Mouse (Mus musculus) liver, embryonic 14.5 days (tissue): ENCODE measurements at regions not wholly inside any gene's neighbourhood (a gene's known extent, or its start where the extent isn't known, plus 50 kb on each side); places are given as distances from the start of the nearest gene placed in this dataset.

ENCODE experiments used
- ATAC-seq: fragments of 200-750 bp; cut with Nextera tagmentation; 2 replicates; pipeline ENCODE4 v1.8.0; 2017; ENCODE audit warnings: moderate number of reproducible peaks, mild to moderate bottlenecking, moderate library complexity; ENCODE audit not compliant: insufficient read depth
- DNase-seq, 3 experiments: peaks; one replicate each; pipeline ENCODE4 v3.0.0-alpha.2; 2012 to 2013; ENCODE audit warnings: low read depth in 3 of 3, low spot score in 3 of 3
- H3K27ac ChIP-seq: fragments of 300-500 bp; sonication (generic); 2 replicates; pipeline ENCODE4 v1.5.1; 2014; ENCODE audit warnings: moderate library complexity, mild to moderate bottlenecking, control low read depth, inconsistent platforms
- H3K27me3 ChIP-seq: fragments of 300-500 bp; sonication (generic); 2 replicates; pipeline ENCODE4 v1.6.1; 2014; ENCODE audit warnings: mild to moderate bottlenecking, low read length, moderate library complexity; ENCODE audit not compliant: control insufficient read depth, insufficient read depth
- H3K36me3 ChIP-seq: fragments of 300-500 bp; sonication (generic); replicated peaks from 2 replicates; pipeline ENCODE4 v1.6.1; 2014; ENCODE audit warnings: low read depth; ENCODE audit not compliant: control insufficient read depth, insufficient read depth
- H3K4me1 ChIP-seq, 2 experiments: fragments of 200-500 bp in 1 of 2; fragments of 300-500 bp in 1 of 2; sonication (generic) in 1 of 2; replicated peaks; 2 replicates each; pipeline ENCODE4 v1.6.1; 2012 to 2014; ENCODE audit warnings: antibody characterized with exemption in 1 of 2, inconsistent platforms in 1 of 2, low read length in 1 of 2; ENCODE audit not compliant: control insufficient read depth in 2 of 2, insufficient read depth in 2 of 2
- H3K4me2 ChIP-seq: fragments of 300-500 bp; sonication (generic); 2 replicates; pipeline ENCODE4 v1.6.1; 2014; ENCODE audit warnings: low read depth, mild to moderate bottlenecking, control low read depth, moderate library complexity
- H3K4me3 ChIP-seq, 2 experiments: fragments of 200-500 bp in 1 of 2; fragments of 300-500 bp in 1 of 2; sonication (generic) in 1 of 2; 2 replicates each; pipeline ENCODE4 v1.5.1; 2012 to 2014; ENCODE audit warnings: low read depth in 2 of 2, low read length in 2 of 2, mild to moderate bottlenecking in 2 of 2, control low read depth in 1 of 2, inconsistent platforms in 1 of 2, moderate library complexity in 1 of 2; ENCODE audit not compliant: insufficient read depth in 1 of 2
- H3K9ac ChIP-seq: fragments of 300-500 bp; sonication (generic); replicated peaks from 2 replicates; pipeline ENCODE4 v1.6.1; 2014; ENCODE audit warnings: mild to moderate bottlenecking, control low read depth, moderate library complexity
- H3K9me3 ChIP-seq: fragments of 300-500 bp; sonication (generic); 2 replicates; pipeline ENCODE4 v1.6.1; 2016; ENCODE audit warnings: low read length, mixed read lengths; ENCODE audit not compliant: control insufficient read depth
- CTCF ChIP-seq: IDR thresholded peaks from 2 replicates; pipeline ENCODE4 v1.5.1; 2016; ENCODE audit warnings: antibody characterized with exemption, low read depth, control low read depth
- EP300 ChIP-seq: IDR thresholded peaks from 2 replicates; pipeline ENCODE4 v1.6.1; 2016; ENCODE audit warnings: antibody characterized with exemption, low read depth
- WGBS: fragments of 180-500 bp; shearing (Covaris S2); extraction: QIAGEN DNeasy Blood & Tissue Kit; methylation state at CpG from one replicate; pipeline ENCODE4 v1.1.7; 2014; ENCODE audit not compliant: insufficient replicate concordance; 5-methylcytosine and 5-hydroxymethylcytosine counted together

- WGBS, result 62% methylated on average over 12 of the region's 12 CpGs
- Histone ChIP-seq H3K9ac (no peak overlapping the region), H3K4me2 (no peak overlapping the region), H3K27me3 (no peaks in the 10 kb centered on the region), H3K27ac (no peak overlapping the region), H3K4me1 (no peaks in the 10 kb centered on the region), H3K9me3 (no peaks in the 10 kb centered on the region), H3K36me3 (no peaks in the 10 kb centered on the region), H3K4me3 (no peak overlapping the region)
- DNase-seq (no peak), ATAC-seq (no peak)
- no peak for TF ChIP-seq EP300
- TF ChIP-seq CTCF, result no peak
Measured at GRCm38 (mm10) chr13:58495390-58496073, 92.4 kb upstream of the Hnrnpk start.

- H3K9ac ChIP-seq, result no peak overlapping the region
- DNase-seq, result no peak
- H3K4me2 ChIP-seq, result no peak overlapping the region
- ATAC-seq, result no peak
- no peaks in the 10 kb centered on the region for H3K9me3 ChIP-seq
- H3K27ac ChIP-seq, result no peak overlapping the region
- H3K4me3 ChIP-seq, result no peak overlapping the region
- TF ChIP-seq CTCF (no peak), EP300 (no peak)
- H3K4me1 ChIP-seq, result no peaks in the 10 kb centered on the region
- whole genome bisulfite sequencing, result 31% methylated on average over 5 of the region's 5 CpGs
- H3K36me3 ChIP-seq, result no peaks in the 10 kb centered on the region
- H3K27me3 ChIP-seq, result no peaks in the 10 kb centered on the region
Measured at GRCm38 (mm10) chr13:58494726-58495125, 91.6 kb upstream of the Hnrnpk start.

DNA sequence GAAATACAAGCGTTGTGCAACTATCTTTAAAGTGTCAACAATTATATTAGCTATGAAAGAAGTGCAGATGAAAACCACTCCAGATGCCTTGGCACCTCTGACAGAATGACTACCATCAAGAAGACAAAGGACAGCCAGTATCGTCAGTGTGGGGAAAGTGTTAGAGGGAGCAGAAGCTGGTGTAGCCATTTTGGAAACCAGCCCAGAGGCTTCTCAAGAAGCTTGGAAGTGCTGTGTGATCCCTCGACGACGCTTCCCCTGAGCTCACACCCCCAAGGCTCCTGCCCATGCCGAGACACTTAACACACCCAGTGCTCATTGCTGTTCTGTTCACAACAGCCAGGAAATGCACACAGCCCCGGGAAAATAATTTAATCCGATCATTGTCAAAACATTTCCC is 87.7 kb upstream of the Hnrnpk start:
- no peaks in the 10 kb centered on the region for H3K4me1 ChIP-seq
- no peak overlapping the region for H3K4me2 ChIP-seq
- no peaks in the 10 kb centered on the region for H3K9me3 ChIP-seq
- ATAC-seq, result no peak
- H3K27me3 ChIP-seq, result no peaks in the 10 kb centered on the region; the same call in 1 of the 2 replicates
- no peak overlapping the region for H3K9ac ChIP-seq
- no peak overlapping the region for H3K27ac ChIP-seq
- TF ChIP-seq CTCF, result no peak
- TF ChIP-seq EP300, result no peak
- H3K4me3 ChIP-seq, result no peak overlapping the region
- WGBS, result 48% methylated on average over 8 of the region's 8 CpGs
- no peaks in the 10 kb centered on the region for H3K36me3 ChIP-seq
- DNase-seq, result no peak

GRCm38 (mm10) chr13:58485011-58485410 is 81.9 kb upstream of the Hnrnpk start:
- H3K27me3 ChIP-seq, result no peaks in the 10 kb centered on the region; the same call in none of the 2 replicates
- H3K9ac ChIP-seq, result no peak overlapping the region
- no peaks in the 10 kb centered on the region for H3K9me3 ChIP-seq
- no peak overlapping the region for H3K4me3 ChIP-seq
- H3K4me1 ChIP-seq, result peaks cover 12 to 15% of the 10 kb centered on the region in 2 experiments
- no peak overlapping the region for H3K4me2 ChIP-seq
- no peaks in the 10 kb centered on the region for H3K36me3 ChIP-seq
- no peak overlapping the region for H3K27ac ChIP-seq
- WGBS, result 75% methylated on average over 10 of the region's 10 CpGs
- DNase-seq, result no peak
- ATAC-seq, result no peak
- TF ChIP-seq CTCF (no peak), EP300 (no peak)

DNA sequence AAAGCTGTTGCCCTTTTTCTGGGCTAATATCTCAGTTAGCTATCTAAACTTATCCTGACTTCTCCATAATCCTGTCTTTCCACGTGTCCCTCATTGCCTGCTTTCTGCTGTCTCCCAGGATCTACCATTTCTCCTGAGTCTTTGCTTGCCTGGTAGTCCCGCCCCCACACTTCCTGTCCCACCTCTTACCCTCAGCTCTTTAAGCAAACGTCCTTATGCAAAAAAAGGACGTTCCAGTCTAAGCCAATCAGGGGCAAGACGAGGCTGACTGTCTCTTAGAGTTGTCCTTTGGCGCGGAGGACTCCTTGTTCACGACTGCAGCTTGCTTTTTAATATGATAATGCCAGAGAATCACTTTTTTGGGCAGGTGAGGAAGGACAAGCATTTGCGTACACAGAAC is 79.6 kb upstream of the Hnrnpk start:
- H3K27me3 ChIP-seq, result no peaks in the 10 kb centered on the region; the same call in none of the 2 replicates
- no peak overlapping the region for H3K27ac ChIP-seq
- H3K9me3 ChIP-seq, result no peaks in the 10 kb centered on the region
- 43% methylated on average over 9 of the region's 9 CpGs for WGBS
- no peak for ATAC-seq
- no peak overlapping the region for H3K9ac ChIP-seq
- no peak overlapping the region for H3K4me2 ChIP-seq
- no peaks in the 10 kb centered on the region for H3K36me3 ChIP-seq
- no peak for TF ChIP-seq EP300
- DNase-seq, result no peak
- H3K4me3 ChIP-seq, result no peak overlapping the region
- peaks cover 15 to 28% of the 10 kb centered on the region in 2 experiments for H3K4me1 ChIP-seq
